Mouse (Mus musculus): ENCODE results near the gene Higd1c. TPM values are rescaled to one million over a fixed set of nuclear protein-coding genes. Genes with fewer than 3 reads are reported as not detected.
A peak's percentile ranks its signal among the peaks of the same experiment; 100 is the strongest.
"Not testable (repeated sequence)": the region's sequence is repeated elsewhere in the genome, so short reads cannot be mapped to it uniquely, and the experiment has no call there.

Gene Higd1c
- polyA plus RNA-seq, 1 experiment from 2014 or later: not detected

- Histone ChIP-seq H3K27me3 (peaks cover 6% of the 10 kb centered on the region), H3K4me1 (peaks cover 37% of the 10 kb centered on the region), H3K27ac (no peak overlapping the region), H3K4me2 (replicated peaks) (0 out of 2 replicates have a peak overlapping the region, but pooled peaks have one; percentile 8), H3K9ac (no peak overlapping the region), H3K9me3 (replicated peaks) (no peaks in the 10 kb centered on the region), H3K36me3 (no peaks in the 10 kb centered on the region), H3K4me3 (no peak overlapping the region)
- 71% methylated on average over 8 of the region's 8 CpGs for WGBS
- ATAC-seq (ENCODE audit: low FRiP score): no peak
Measured at GRCm38 (mm10) chr15:100419311-100419710, 55.0 kb downstream of the Higd1c start.

- peaks cover 39% of the 10 kb centered on the region for H3K4me1 ChIP-seq
- WGBS: 66% methylated on average over 9 of the region's 9 CpGs
- H3K4me2 ChIP-seq (replicated peaks): no peak overlapping the region
- H3K9ac ChIP-seq: no peak overlapping the region; the same call in 1 of the 2 replicates
- H3K27me3 ChIP-seq: peaks cover 14% of the 10 kb centered on the region
- no peak overlapping the region for H3K4me3 ChIP-seq
- H3K36me3 ChIP-seq: no peaks in the 10 kb centered on the region
- no peaks in the 10 kb centered on the region for H3K9me3 ChIP-seq (replicated peaks)
- no peak for ATAC-seq (ENCODE audit: low FRiP score)
- 0 out of 2 replicates have a peak overlapping the region, but pooled peaks have one; percentile 1 for H3K27ac ChIP-seq
Measured at GRCm38 (mm10) chr15:100419901-100420745, 55.8 kb downstream of the Higd1c start.

- ATAC-seq (ENCODE audit: low FRiP score): no peak
- 39% methylated on average over 8 of the region's 8 CpGs for WGBS
- peak overlapping the region; percentile 81; the same call in 1 of the 2 replicates for H3K4me2 ChIP-seq (replicated peaks)
Measured at GRCm38 (mm10) chr15:100421059-100421757, 56.9 kb downstream of the Higd1c start.

GRCm38 (mm10) chr15:100421758-100422197 lies 57.4 kb downstream of the Higd1c start, which contains the start of gene Gm5475:
Gene Gm5475, plus strand, starts transcription at chr15:100422147.
- H3K27ac ChIP-seq: peak within 1 kb of the TSS; percentile 36; the same call in 1 of the 2 replicates
- H3K4me1 ChIP-seq: peaks cover 39% of the 10 kb centered on the region
- peak within 1 kb of the TSS; percentile 87 for H3K9ac ChIP-seq
- H3K4me3 ChIP-seq: peak within 1 kb of the TSS; percentile 76
- 25% methylated on average over 3 of the region's 3 CpGs for WGBS
- peak within 1 kb of the TSS; percentile 81 for H3K4me2 ChIP-seq (replicated peaks)
- not testable (repeated sequence) for H3K36me3 ChIP-seq; ATAC-seq (ENCODE audit: low FRiP score); H3K9me3 ChIP-seq (replicated peaks)
- H3K27me3 ChIP-seq: peaks cover 27% of the 10 kb centered on the region

More at GRCm38 (mm10) chr15:100421059-100421757, 56.9 kb downstream of the Higd1c start:
- Histone ChIP-seq H3K4me1 (peaks cover 39% of the 10 kb centered on the region), H3K9me3 (replicated peaks) (no peaks in the 10 kb centered on the region), H3K27me3 (peaks cover 22% of the 10 kb centered on the region), H3K36me3 (no peaks in the 10 kb centered on the region), H3K27ac (no peak overlapping the region), H3K9ac (no peak overlapping the region), H3K4me3 (peak overlapping the region; percentile 76; the same call in 1 of the 2 replicates)

- H3K27me3 ChIP-seq: peaks cover 27% of the 10 kb centered on the region
- H3K27ac ChIP-seq: peak overlapping the region; percentile 36; the same call in 1 of the 2 replicates
- H3K4me1 ChIP-seq: peaks cover 39% of the 10 kb centered on the region
- H3K36me3 ChIP-seq: no peaks in the 10 kb centered on the region
- peak; percentile 79 for ATAC-seq (ENCODE audit: low FRiP score)
- peak overlapping the region; percentile 76 for H3K4me3 ChIP-seq
- H3K9ac ChIP-seq: peak overlapping the region; percentile 87
- H3K4me2 ChIP-seq (replicated peaks): peak overlapping the region; percentile 81
- no peaks in the 10 kb centered on the region for H3K9me3 ChIP-seq (replicated peaks)
- WGBS: under 1% methylated on average over 40 of the region's 44 CpGs
Measured at GRCm38 (mm10) chr15:100422476-100422875, 58.1 kb downstream of the Higd1c start.

GRCm38 (mm10) chr15:100422899-100423860 lies 58.8 kb downstream of the Higd1c start:
- 1% methylated on average over 65 of the region's 65 CpGs for WGBS
- Histone ChIP-seq H3K4me1 (peaks cover 39% of the 10 kb centered on the region), H3K36me3 (no peaks in the 10 kb centered on the region), H3K9ac (peak overlapping the region; percentile 87), H3K4me2 (replicated peaks) (peak overlapping the region; percentile 81), H3K4me3 (peak overlapping the region; percentile 76), H3K27me3 (peaks cover 27% of the 10 kb centered on the region), H3K9me3 (replicated peaks) (no peaks in the 10 kb centered on the region), H3K27ac (peak overlapping the region; percentile 36; the same call in 1 of the 2 replicates)
- peak; percentile 99 for ATAC-seq (ENCODE audit: low FRiP score)

GRCm38 (mm10) chr15:100423916-100424315 lies 59.6 kb downstream of the Higd1c start:
- H3K4me2 ChIP-seq (replicated peaks): peak overlapping the region; percentile 81
- peaks cover 27% of the 10 kb centered on the region for H3K27me3 ChIP-seq
- peaks cover 39% of the 10 kb centered on the region for H3K4me1 ChIP-seq
- no peak for ATAC-seq (ENCODE audit: low FRiP score)
- no peak overlapping the region for H3K27ac ChIP-seq
- H3K4me3 ChIP-seq: peak overlapping the region; percentile 76
- WGBS: 3% methylated on average over 14 of the region's 14 CpGs
- H3K36me3 ChIP-seq: no peaks in the 10 kb centered on the region
- no peaks in the 10 kb centered on the region for H3K9me3 ChIP-seq (replicated peaks)
- peak overlapping the region; percentile 23; the same call in 1 of the 2 replicates for H3K9ac ChIP-seq

- ATAC-seq (ENCODE audit: low FRiP score): no peak
- Histone ChIP-seq H3K4me2 (replicated peaks) (peak within 1 kb of the TSS; percentile 81), H3K9ac (peak within 1 kb of the TSS; percentile 23; the same call in 1 of the 2 replicates), H3K9me3 (replicated peaks) (no peaks in the 10 kb centered on the region), H3K27ac (no peak within 1 kb of the TSS), H3K27me3 (peaks cover 27% of the 10 kb centered on the region), H3K4me1 (peaks cover 34% of the 10 kb centered on the region), H3K4me3 (peak within 1 kb of the TSS; percentile 76), H3K36me3 (no peaks in the 10 kb centered on the region)
- 29% methylated on average over 17 of the region's 17 CpGs for WGBS
Measured at GRCm38 (mm10) chr15:100424396-100425122, 60.2 kb downstream of the Higd1c start, which contains the start of gene Slc11a2. Gene Slc11a2, minus strand, starts transcription at chr15:100425072.

- H3K36me3 ChIP-seq: no peaks in the 10 kb centered on the region
- peaks cover 27% of the 10 kb centered on the region for H3K27me3 ChIP-seq
- H3K27ac ChIP-seq: no peak overlapping the region
- H3K9me3 ChIP-seq (replicated peaks): no peaks in the 10 kb centered on the region
- no peak overlapping the region for H3K4me3 ChIP-seq
- 81% methylated on average over 13 of the region's 13 CpGs for WGBS
- H3K4me2 ChIP-seq (replicated peaks): no peak overlapping the region
- ATAC-seq (ENCODE audit: low FRiP score): no peak
- peaks cover 11% of the 10 kb centered on the region for H3K4me1 ChIP-seq
- no peak overlapping the region for H3K9ac ChIP-seq
Measured at GRCm38 (mm10) chr15:100428296-100428905, 64.1 kb downstream of the Higd1c start.

GRCm38 (mm10) chr15:100429959-100430565 lies 65.7 kb downstream of the Higd1c start:
- Histone ChIP-seq H3K4me3 (no peak overlapping the region), H3K9me3 (replicated peaks) (no peaks in the 10 kb centered on the region), H3K4me1 (no peaks in the 10 kb centered on the region), H3K27ac (no peak overlapping the region), H3K36me3 (no peaks in the 10 kb centered on the region), H3K9ac (no peak overlapping the region), H3K4me2 (replicated peaks) (no peak overlapping the region), H3K27me3 (peaks cover 13% of the 10 kb centered on the region)
- ATAC-seq (ENCODE audit: low FRiP score): no peak
- WGBS: 72% methylated on average over 11 of the region's 11 CpGs

Data from hindbrain, embryonic 12.5 days (tissue).